Mouse (Mus musculus): ENCODE data around the gene Cd320.

- TF ChIP-seq POLR2A (IDR thresholded peaks at IDR 0.05; ENCODE audit: control insufficient read depth in 1 of 2, insufficient read depth in 1 of 2, low read depth in 1 of 2, low read length in 2 of 2, poor library complexity in 1 of 2), result no peak
- TF ChIP-seq MAFK (IDR thresholded peaks at IDR 0.05; ENCODE audit: borderline replicate concordance, low read depth, low read length), result no peak
- TF ChIP-seq MAZ (IDR thresholded peaks at IDR 0.05; ENCODE audit: low read depth, low read length), result no peak
Observed at GRCm38 (mm10) chr17:33848139-33848538, 5.2 kb downstream of the Cd320 start.

Data from MEL (cell line).